Mouse (Mus musculus): ENCODE data around the gene Sema6b.
"Not testable (repeated sequence)": the region's sequence is repeated elsewhere in the genome, so short reads cannot be mapped to it uniquely, and the experiment has no call there.

Sema6b gene

DNA sequence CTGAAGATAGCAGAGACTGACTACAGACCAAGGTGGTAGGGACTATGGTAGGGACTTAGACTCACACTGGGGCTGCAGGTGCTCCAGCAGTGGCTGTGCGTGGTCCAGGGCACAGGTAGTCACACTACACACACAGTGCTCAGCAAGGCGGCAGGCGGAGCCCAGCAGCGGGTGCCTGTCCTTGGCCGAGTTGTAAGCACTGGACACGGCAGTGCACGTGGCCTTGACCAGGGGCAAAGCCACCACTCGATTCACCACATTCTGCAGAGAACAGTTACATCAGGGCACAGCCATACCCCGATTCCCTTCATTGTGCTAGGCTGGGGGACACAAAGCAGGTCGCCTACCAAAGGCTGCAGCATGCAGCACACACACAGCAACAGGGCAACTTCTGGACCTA lies 23.9 kb downstream of the Sema6b start:
- DNase-seq = no peak

DNA sequence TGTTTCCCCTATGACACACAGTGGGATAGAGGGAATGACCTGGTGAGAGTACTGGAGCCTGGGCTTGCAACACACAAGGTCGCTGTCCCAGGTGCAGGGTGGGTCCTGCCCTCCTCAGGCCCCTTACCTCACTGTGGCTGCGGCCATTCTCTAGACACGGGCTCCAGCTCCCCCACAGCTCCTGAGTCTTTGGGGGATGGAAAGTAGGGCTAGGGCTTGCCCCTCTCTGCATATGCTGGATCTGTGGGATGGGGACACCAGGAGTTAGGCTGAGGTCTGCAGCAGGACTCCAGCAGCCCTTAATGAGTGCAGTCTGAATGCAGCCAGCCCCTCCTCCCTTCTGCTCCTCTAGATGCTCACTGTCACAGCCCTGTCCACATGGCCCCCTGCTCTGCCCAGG lies 27.4 kb downstream of the Sema6b start:
- DNase-seq = no peak

DNA sequence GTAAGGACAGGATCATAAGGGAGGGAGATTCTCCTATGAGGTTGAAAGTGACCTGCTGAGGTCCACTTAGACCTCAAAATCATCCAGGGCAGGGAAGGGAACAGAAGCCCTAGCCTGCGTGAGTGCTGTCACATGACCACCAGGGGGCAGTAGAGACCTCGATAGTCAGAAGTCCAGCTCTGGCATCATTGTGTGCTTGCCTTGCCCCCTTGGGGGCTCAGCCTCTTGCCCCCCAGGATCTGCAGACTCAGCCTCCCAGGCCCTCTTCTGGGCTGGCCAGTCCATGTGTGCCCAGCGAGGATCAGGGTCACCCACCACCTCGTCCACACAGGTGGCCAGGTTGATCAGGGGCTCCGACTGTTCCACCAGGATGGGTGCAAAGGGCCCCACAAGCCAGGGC lies 28.3 kb downstream of the Sema6b start:
- DNase-seq = peak; percentile 58

GRCm38 (mm10) chr17:56111021-56111420 lies 29.1 kb downstream of the Sema6b start:
- no peak for DNase-seq

GRCm38 (mm10) chr17:56110571-56110970 lies 29.6 kb downstream of the Sema6b start:
- DNase-seq = no peak

DNA sequence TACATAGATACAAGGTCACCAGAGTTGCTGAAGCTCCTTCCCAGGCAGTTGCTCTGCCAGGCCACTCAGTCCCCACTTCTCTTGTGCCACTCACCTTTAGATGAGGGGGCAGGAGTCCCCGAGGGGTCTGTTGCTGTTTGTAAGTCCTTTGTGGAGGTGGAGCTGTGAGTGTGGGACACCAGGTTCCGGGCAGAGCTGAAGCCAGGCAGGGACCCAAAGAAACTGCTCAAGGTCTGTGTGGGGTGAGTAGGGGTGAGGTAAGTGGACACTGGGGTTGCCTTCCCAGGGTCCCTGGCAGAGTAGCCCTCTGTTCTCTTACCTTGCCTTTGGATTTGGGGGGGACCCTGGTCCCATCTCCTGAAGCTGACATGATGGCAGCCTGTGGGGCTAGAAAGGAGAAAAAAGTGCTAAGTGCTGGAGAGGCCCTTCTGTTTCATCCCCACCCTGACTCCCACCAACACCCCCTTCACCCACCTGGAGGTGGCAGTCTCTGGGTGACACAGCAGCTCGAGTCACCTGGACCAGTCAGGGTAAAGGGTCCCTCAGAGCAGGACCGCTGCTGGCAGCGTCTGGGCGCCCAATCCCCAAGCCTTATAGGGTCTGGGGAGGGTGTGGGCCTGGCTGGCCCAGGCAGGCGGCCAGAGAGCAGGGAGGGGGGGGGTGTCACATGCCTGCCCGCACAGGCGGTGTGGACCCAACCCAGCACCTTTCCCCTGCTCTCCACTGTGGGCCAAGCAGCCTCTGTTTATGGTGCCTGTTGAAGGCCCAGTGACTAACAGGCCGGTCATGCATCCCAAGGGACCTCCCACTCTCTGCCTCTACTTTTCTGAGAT lies 30.7 kb downstream of the Sema6b start, which contains the start of gene Plin4:
Plin4 (minus strand) TSS at position 585 of the 833 bp plus-strand sequence.
- no peak for DNase-seq

DNA sequence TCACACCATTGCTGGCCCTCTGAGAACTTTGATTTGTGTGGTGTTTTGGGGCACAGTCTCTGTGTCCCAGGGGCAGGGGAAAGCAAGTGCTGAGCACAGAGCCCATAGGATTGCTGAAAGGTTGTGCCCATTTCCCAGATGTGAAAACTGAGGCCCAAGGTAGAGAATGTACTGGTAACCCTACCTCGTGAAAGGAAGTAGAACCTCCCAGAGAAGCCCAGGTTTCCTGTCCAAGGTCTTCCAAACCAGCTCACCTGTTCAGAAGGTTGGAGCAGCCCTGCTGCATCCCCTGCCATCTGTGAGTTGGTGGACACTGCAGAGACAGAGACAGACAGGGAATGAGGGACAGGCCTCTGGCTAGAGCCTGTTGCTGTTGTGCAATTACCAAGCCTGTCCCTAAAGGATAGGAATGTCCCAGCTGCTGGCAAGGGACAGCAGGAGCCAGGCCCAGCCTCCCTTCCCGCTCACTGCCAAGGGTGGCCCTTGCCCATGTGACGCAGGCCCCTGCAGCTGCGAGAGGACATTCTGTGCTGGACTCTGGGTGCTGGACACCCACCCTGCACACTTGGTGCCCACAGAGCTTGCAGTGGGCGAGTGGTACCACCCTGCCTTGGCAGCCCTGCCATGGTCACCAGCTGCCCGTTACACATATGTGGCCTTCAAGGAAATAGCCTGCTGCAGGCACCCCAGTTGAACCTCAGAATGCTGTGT lies 31.7 kb downstream of the Sema6b start:
- peak; percentile 85 for DNase-seq

- DNase-seq = no peak
These were observed 32.4 kb downstream of the Sema6b start for GRCm38 (mm10) chr17:56107736-56108135.

- DNase-seq = no peak
These were observed 33.2 kb downstream of the Sema6b start for GRCm38 (mm10) chr17:56106981-56107380.

DNA sequence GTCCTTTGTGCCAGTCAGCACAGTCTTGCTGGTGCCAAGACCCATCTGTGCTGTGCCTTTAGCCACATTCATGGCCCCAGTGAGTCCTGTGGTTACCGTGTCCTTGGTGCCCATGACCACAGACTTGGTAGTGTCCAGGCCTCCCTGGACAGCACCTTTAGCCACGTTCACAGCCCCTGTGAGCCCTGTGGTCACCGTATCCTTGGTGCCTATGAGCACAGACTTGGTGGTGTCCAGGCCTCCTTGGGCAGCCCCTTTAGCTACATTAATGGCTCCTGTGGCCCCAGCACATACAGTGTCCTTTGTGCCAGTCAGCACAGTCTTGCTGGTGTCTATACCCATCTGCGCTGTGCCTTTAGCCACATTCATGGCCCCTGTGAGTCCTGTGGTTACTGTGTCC lies 33.7 kb downstream of the Sema6b start:
- not testable (repeated sequence) for DNase-seq

- DNase-seq = not testable (repeated sequence)
These were observed 35.3 kb downstream of the Sema6b start for GRCm38 (mm10) chr17:56104821-56105220.

DNA sequence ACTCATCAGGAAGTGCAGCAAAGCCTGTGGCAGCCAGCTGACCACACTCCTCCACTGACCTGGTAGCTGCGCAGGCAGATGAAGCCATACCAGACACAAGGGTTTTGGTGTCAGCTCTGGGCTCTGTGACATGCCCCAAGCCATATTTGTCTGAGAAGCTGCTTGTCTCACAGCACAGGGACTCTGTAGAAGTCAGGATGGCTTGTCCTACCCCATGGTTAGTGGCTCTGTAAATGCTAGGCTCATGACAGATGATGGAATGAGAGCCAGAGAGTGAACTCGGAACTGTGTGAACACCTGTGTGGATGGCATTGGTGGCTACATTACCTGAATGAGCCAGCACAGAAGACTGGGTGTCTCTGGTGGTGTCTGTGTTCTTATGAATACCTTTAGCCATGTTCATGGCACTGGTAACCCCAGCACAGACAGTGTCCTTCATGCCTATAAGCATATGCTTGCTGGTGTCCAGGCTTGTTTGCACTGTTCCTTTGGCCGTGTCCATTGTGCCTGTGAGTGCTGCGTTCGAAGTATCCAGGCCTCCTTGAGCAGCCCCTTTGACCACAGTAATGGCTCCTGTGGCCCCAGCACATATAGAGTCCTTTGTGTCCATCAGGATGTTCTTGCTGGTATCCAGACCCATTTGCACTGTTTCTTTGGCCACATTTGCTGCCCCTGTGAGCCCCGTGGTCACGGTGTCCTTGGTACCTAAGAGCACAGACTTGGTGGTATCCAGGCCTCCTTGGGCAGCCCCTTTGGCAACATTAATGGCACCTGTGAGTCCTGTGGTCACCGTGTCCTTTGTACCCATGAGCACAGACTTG lies 36.5 kb downstream of the Sema6b start:
- no peak for DNase-seq

DNA sequence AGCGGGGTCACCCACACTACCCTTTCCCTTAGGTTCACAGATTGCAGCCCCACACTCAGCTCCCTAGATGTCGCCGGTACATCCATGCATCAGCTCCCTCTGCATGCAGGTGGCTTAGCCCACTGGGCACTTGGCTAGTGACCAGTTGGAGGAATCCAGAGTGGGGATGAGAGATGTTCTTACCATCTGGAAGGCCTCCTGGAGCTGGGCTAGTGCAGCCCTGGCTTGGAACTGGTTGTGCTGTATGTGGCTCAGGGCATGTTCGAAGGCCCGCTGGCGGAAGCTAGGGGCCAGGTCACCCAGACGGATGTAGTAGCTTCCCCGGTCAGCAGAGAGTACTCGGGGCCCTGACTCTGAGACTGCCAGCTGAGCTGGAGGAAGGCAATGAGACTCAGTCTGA lies 37.2 kb downstream of the Sema6b start:
- no peak for DNase-seq

GRCm38 (mm10) chr17:56102158-56102557 lies 38.0 kb downstream of the Sema6b start:
- DNase-seq = no peak

DNA sequence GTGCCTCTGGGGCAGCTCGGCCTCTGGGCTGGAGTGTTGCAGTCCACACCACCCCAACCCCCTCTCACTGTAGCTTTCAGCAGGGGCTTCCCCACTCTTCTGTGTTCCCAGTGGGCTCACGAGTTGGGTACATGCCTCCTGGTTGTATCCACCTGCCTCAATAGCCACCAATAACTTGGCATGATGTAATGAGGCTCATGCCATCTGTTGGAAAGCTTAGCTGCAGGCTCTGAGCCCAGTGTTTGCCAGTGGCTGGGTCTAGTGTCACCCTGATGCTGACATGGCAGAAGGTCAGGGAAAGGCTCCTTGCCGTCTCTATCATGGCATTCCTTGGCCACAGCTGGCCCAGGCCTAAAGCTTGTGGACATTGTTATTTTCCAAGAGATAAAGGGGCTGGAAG lies 39.3 kb downstream of the Sema6b start:
- no peak for DNase-seq

- DNase-seq = no peak
These were observed 41.2 kb downstream of the Sema6b start for GRCm38 (mm10) chr17:56098711-56099572.

GRCm38 (mm10) chr17:56098180-56098579 lies 42.0 kb downstream of the Sema6b start:
- DNase-seq = no peak

- DNase-seq = no peak
These were observed 43.3 kb downstream of the Sema6b start for GRCm38 (mm10) chr17:56096883-56097282.

- DNase-seq = no peak
These were observed 47.3 kb downstream of the Sema6b start for GRCm38 (mm10) chr17:56092794-56093193.

- DNase-seq = no peak
These were observed 47.8 kb downstream of the Sema6b start for GRCm38 (mm10) chr17:56092312-56092711.

DNA sequence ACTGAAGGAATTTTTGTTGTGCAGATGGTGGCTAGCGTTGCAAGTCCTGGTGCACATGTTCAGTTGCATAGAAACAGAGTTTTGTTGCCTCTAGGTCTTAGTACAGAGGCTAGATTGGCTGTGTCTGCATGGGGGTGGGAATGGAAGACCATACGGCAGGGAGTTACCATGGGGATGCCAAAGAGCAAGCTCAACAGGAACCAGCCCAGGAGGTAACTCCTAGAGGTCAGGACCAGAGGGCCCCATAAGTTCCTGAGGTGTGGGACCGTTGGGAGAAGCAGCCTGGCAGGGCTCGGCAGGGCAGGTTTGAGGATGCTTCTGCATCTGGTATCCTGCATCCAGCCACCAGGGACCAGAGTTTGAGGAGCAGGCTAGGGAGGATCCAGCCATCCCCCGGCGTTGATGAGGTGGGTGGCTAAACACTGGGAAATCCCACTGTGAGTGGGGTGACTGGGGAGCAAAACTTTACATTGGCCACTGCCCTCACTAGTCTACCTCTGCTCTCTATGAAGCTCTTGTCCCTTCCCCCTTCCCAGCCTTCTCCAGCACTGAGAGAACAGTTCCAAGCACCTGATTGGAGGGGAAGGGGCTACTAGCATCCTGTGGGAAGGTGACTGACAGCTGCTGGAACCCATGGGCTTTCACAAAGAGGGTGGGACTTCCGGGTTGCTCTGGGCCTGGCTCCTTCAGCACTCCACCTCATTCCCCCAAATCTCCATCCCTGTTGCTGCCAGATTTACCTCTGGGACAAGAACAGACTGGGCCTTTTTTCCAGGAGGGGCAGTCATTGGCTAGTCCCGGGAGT lies 59.2 kb downstream of the Sema6b start:
- peak; percentile 67 for DNase-seq

Data from right cerebral cortex, adult 18-20 months (tissue).